Mouse (Mus musculus) liver, adult 2 months (tissue): ENCODE data around the gene Grin2c.

ENCODE experiments used
- CTCF ChIP-seq: fragments of 200-500 bp; IDR thresholded peaks from 2 replicates; pipeline ENCODE4 v1.5.1; 2011; ENCODE audit warnings: low read depth, low read length, control low read depth
- POLR2A ChIP-seq: fragments of 200-500 bp; IDR thresholded peaks from 2 replicates; pipeline ENCODE4 v1.6.1; 2011; ENCODE audit warnings: low read length, control low read depth; ENCODE audit not compliant: insufficient read depth; ENCODE audit errors: extremely low read depth

GRCm38 (mm10) chr11:115246386-115246785, 20.7 kb downstream of the Grin2c start:
- no peak for TF ChIP-seq POLR2A
- no peak for TF ChIP-seq CTCF
